Mouse (Mus musculus) lung, embryonic 14.5 days (tissue): ENCODE results near the gene Hba-a2. TPM values are rescaled to one million over a fixed set of nuclear protein-coding genes. Genes with fewer than 3 reads are reported as not detected.
"Not testable (repeated sequence)": the region's sequence is repeated elsewhere in the genome, so short reads cannot be mapped to it uniquely, and the experiment has no call there.

Experiments used
- ATAC-seq: fragments of 200-750 bp; cut with Nextera tagmentation; 2 replicates; pipeline ENCODE4 v1.8.0; 2017; ENCODE audit warnings: mild to moderate bottlenecking, moderate TSS enrichment, moderate library complexity; ENCODE audit not compliant: insufficient read depth
- DNase-seq: peaks from one replicate; pipeline ENCODE4 v3.0.0-alpha.2; 2015
- H3K27ac ChIP-seq: fragments of 300-500 bp; sonication (generic); 2 replicates; pipeline ENCODE4 v1.5.1; 2014; ENCODE audit warnings: low read depth, mild to moderate bottlenecking, moderate library complexity
- H3K27me3 ChIP-seq: fragments of 300-500 bp; sonication (generic); 2 replicates; pipeline ENCODE4 v1.6.1; 2014; ENCODE audit warnings: low read length, control low read depth; ENCODE audit not compliant: insufficient read depth
- H3K36me3 ChIP-seq: fragments of 300-500 bp; sonication (generic); 2 replicates; pipeline ENCODE4 v1.6.1; 2014; ENCODE audit warnings: control low read depth; ENCODE audit not compliant: insufficient read depth
- H3K4me1 ChIP-seq: fragments of 300-500 bp; sonication (generic); 2 replicates; pipeline ENCODE4 v1.6.1; 2014; ENCODE audit warnings: antibody characterized with exemption, control low read depth; ENCODE audit not compliant: insufficient read depth
- H3K4me2 ChIP-seq: fragments of 300-500 bp; sonication (generic); 2 replicates; pipeline ENCODE4 v1.6.1; 2014; ENCODE audit warnings: mild to moderate bottlenecking
- H3K4me3 ChIP-seq: fragments of 300-500 bp; sonication (generic); 2 replicates; pipeline ENCODE4 v1.5.1; 2014; ENCODE audit warnings: low read depth, low read length
- H3K9ac ChIP-seq: fragments of 300-500 bp; sonication (generic); 2 replicates; pipeline ENCODE4 v1.6.1; 2014
- H3K9me3 ChIP-seq: fragments of 300-500 bp; sonication (generic); 2 replicates; pipeline ENCODE4 v1.6.1; 2016; ENCODE audit warnings: low read depth, low read length, control low read depth
- CTCF ChIP-seq: IDR thresholded peaks from 2 replicates; pipeline ENCODE4 v1.5.1; 2016; ENCODE audit warnings: antibody characterized with exemption, low read depth
- WGBS: fragments of 180-500 bp; shearing (Covaris S2); extraction: QIAGEN DNeasy Blood & Tissue Kit; methylation state at CpG from one replicate; pipeline ENCODE4 v1.1.7; 2014; 5-methylcytosine and 5-hydroxymethylcytosine counted together
- polyA plus RNA-seq: library from polyadenylated mRNA; unstranded; fragments of >200 nt; fragmentation: Nextera tagmentation; extraction: Ambion mirVana; gene quantifications from 2 replicates; pipeline ENCODE4 v1.2.1, GENCODE M21; 2014

Gene Hba-a2
- polyA plus RNA-seq, 1 experiment from 2014 or later: 11,972 TPM

DNA sequence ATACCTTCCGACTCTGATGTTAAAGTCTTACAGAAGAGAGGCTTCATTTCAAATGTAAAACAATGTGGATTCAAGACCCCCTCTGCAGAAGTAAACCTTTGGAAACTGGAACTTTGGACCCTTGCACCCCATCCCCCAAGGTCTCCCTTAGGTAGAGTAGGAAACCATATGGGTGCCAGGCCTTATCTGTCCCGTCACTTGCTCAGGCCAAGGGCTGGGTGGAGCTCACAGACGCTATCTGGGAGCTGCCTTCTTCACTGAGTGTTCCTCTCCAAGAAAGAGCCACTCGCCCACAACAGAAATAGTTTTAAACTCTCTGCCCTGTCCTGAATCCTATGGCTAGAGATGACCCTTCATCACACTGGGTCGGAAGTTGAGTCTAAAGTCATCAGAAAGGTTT lies 27.3 kb upstream of the Hba-a2 start:
- H3K4me2 ChIP-seq: no peak overlapping the region
- TF ChIP-seq CTCF: no peak
- no peaks in the 10 kb centered on the region for H3K36me3 ChIP-seq
- no peaks in the 10 kb centered on the region for H3K4me1 ChIP-seq
- no peak overlapping the region for H3K4me3 ChIP-seq
- ATAC-seq (no peak), DNase-seq (no peak)
- H3K27ac ChIP-seq: no peak overlapping the region; the same call in 1 of the 2 replicates
- H3K27me3 ChIP-seq: no peaks in the 10 kb centered on the region
- H3K9ac ChIP-seq: no peak overlapping the region
- 76% methylated on average over 5 of the region's 5 CpGs for WGBS
- H3K9me3 ChIP-seq: no peaks in the 10 kb centered on the region

DNA sequence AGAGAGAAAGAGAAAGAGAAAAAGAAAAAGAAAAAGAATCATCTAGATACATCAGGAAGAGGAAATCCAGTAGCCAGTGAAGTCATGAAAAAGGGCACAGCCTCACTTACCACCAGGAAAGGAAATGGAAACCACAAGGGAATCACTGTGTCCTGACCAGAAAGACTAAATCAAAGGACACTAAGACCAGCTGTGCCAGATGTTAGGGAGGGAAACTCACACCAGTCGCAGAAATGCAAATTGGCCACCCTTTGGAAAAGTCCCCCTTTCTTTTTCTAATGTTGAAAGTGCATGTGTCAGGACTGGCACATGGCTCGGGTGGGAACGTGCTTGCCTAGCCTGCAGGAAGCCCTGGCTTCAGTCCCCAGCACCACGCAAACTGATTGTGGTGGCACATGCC lies 25.1 kb upstream of the Hba-a2 start:
- DNase-seq (no peak), ATAC-seq (no peak)
- no peak for TF ChIP-seq CTCF
- Histone ChIP-seq H3K9me3 (no peaks in the 10 kb centered on the region), H3K4me2 (no peak overlapping the region), H3K4me3 (no peak overlapping the region), H3K27me3 (no peaks in the 10 kb centered on the region), H3K4me1 (no peaks in the 10 kb centered on the region), H3K9ac (no peak overlapping the region), H3K36me3 (no peaks in the 10 kb centered on the region), H3K27ac (no peak overlapping the region)
- 35% methylated on average over 4 of the region's 4 CpGs for WGBS

- ATAC-seq: no peak
- no peak within 1 kb of the TSS for H3K9ac ChIP-seq
- 73% methylated on average over 3 of the region's 3 CpGs for WGBS
- H3K4me2 ChIP-seq: no peak within 1 kb of the TSS
- H3K27me3 ChIP-seq: 0 out of 2 replicates have a peak, but pooled peaks cover 11% of the 10 kb centered on the region
- no peak within 1 kb of the TSS for H3K4me3 ChIP-seq
- H3K4me1 ChIP-seq: no peaks in the 10 kb centered on the region
- H3K36me3 ChIP-seq: no peaks in the 10 kb centered on the region
- no peak for DNase-seq
- H3K9me3 ChIP-seq: no peaks in the 10 kb centered on the region
- no peak within 1 kb of the TSS for H3K27ac ChIP-seq
- no peak for TF ChIP-seq CTCF
Observed at GRCm38 (mm10) chr11:32276347-32276746, 19.9 kb upstream of the Hba-a2 start, which contains the start of gene Hba-x. Gene Hba-x (plus strand): TSS chr11:32276400.

- DNase-seq: no peak
- 0 out of 2 replicates have a peak, but pooled peaks cover 11% of the 10 kb centered on the region for H3K27me3 ChIP-seq
- H3K36me3 ChIP-seq: no peaks in the 10 kb centered on the region
- no peak overlapping the region for H3K4me2 ChIP-seq
- H3K9ac ChIP-seq: no peak overlapping the region
- no peaks in the 10 kb centered on the region for H3K4me1 ChIP-seq
- no peaks in the 10 kb centered on the region for H3K9me3 ChIP-seq
- no peak overlapping the region for H3K4me3 ChIP-seq
- H3K27ac ChIP-seq: no peak overlapping the region
- no peak for ATAC-seq
- 55% methylated on average over 21 of the region's 21 CpGs for WGBS
- TF ChIP-seq CTCF: no peak
Observed at GRCm38 (mm10) chr11:32277736-32278457, 18.4 kb upstream of the Hba-a2 start.

- H3K4me3 ChIP-seq: no peak overlapping the region
- ATAC-seq (no peak), DNase-seq (no peak)
- no peaks in the 10 kb centered on the region for H3K4me1 ChIP-seq
- no peak overlapping the region for H3K9ac ChIP-seq
- no peaks in the 10 kb centered on the region for H3K36me3 ChIP-seq
- H3K4me2 ChIP-seq: no peak overlapping the region
- no peak for TF ChIP-seq CTCF
- no peaks in the 10 kb centered on the region for H3K9me3 ChIP-seq
- H3K27ac ChIP-seq: no peak overlapping the region
- 73% methylated on average over 12 of the region's 12 CpGs for WGBS
- H3K27me3 ChIP-seq: 0 out of 2 replicates have a peak, but pooled peaks cover 11% of the 10 kb centered on the region
Observed at GRCm38 (mm10) chr11:32278458-32278957, 17.8 kb upstream of the Hba-a2 start.

DNA sequence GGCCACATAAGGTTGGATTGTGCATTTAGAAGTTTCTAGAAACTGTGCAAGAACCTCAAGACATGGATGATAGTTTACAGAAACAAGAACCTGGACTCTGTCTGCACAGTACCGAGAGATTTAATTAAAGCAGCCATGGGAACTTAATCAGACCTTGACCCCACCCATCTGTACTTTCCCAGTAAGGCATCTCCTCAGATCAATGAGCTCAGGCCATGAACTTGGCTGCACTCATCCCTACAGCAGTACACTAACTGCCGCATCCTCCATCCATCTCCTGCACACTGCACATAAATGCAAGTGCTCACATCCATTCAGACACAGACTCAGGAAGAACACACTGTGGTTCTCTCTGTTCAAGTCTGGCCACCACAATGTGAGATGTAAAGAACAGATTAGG lies 15.6 kb upstream of the Hba-a2 start:
- DNase-seq (no peak), ATAC-seq (no peak)
- 0 out of 2 replicates have a peak, but pooled peaks cover 11% of the 10 kb centered on the region for H3K27me3 ChIP-seq
- 61% methylated on average over 2 of the region's 2 CpGs for WGBS
- H3K27ac ChIP-seq: no peak overlapping the region
- no peak overlapping the region for H3K4me2 ChIP-seq
- no peak for TF ChIP-seq CTCF
- H3K9ac ChIP-seq: no peak overlapping the region
- H3K9me3 ChIP-seq: no peaks in the 10 kb centered on the region
- no peaks in the 10 kb centered on the region for H3K36me3 ChIP-seq
- H3K4me1 ChIP-seq: no peaks in the 10 kb centered on the region
- H3K4me3 ChIP-seq: no peak overlapping the region

DNA sequence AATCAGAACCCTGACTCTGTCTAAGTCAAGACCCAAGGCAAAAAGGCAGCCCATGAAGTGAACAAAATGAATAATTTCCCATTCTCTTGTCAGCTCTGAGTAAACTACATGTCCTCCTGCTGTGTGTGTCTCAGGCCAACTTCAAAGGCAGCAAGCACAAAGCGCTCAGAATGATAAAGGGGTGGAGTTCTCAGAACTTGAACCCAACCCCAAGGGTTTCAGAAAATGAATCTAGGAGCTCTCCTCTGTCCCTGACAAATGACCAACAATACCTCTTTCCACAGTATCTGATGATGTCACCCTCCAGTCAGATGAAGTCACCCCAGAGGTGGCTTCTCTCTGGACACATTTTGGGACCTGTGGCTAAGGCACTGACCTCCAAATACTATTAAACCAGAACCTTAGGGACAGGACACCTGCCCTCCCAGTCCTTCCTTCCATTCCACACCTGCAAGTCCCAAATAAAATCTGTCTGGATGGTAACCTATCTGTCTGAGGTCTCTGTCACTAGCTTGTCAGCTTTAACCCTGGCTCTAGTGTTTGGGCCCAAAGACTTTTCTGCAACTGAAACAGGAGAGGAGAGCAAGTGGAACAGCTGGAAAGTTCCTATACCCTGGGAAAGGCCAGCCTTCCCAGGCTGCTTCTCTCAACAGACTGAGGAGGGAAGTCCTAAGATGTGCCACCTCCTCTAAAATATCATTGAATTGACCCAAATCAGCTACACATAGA lies 14.7 kb upstream of the Hba-a2 start:
- Histone ChIP-seq H3K4me2 (no peak overlapping the region), H3K4me3 (no peak overlapping the region), H3K4me1 (no peaks in the 10 kb centered on the region), H3K27me3 (0 out of 2 replicates have a peak, but pooled peaks cover 11% of the 10 kb centered on the region), H3K9me3 (no peaks in the 10 kb centered on the region), H3K27ac (no peak overlapping the region), H3K36me3 (no peaks in the 10 kb centered on the region), H3K9ac (no peak overlapping the region)
- ATAC-seq (no peak), DNase-seq (no peak)
- WGBS: 55% methylated on average over 1 of the region's 1 CpGs
- TF ChIP-seq CTCF: no peak

GRCm38 (mm10) chr11:32283091-32283777 lies 13.1 kb upstream of the Hba-a2 start, which contains the start of gene Hba-a1:
Gene Hba-a1 (plus strand): TSS chr11:32283511.
- not testable (repeated sequence) for H3K9ac ChIP-seq, H3K9me3 ChIP-seq, H3K27ac ChIP-seq, H3K4me1 ChIP-seq, DNase-seq, H3K4me2 ChIP-seq, H3K4me3 ChIP-seq, H3K36me3 ChIP-seq
- 0 out of 2 replicates have a peak, but pooled peaks have one; percentile 33 for ATAC-seq
- WGBS: 20% methylated on average over 1 of the region's 5 CpGs
- H3K27me3 ChIP-seq: peaks cover 16% of the 10 kb centered on the region

- not testable (repeated sequence) for H3K27me3 ChIP-seq, H3K9ac ChIP-seq
Observed at GRCm38 (mm10) chr11:32284582-32284981, 11.7 kb upstream of the Hba-a2 start.

More at GRCm38 (mm10) chr11:32284582-32284981, 11.7 kb upstream of the Hba-a2 start:
- not testable (repeated sequence) for H3K4me1 ChIP-seq, ATAC-seq, H3K4me3 ChIP-seq, H3K4me2 ChIP-seq, DNase-seq, H3K27ac ChIP-seq, H3K36me3 ChIP-seq, H3K9me3 ChIP-seq
- WGBS: 51% methylated on average over 2 of the region's 2 CpGs
